Mouse (Mus musculus) lung, embryonic 15.5 days (tissue): ENCODE measurements at regions not wholly inside any gene's neighbourhood (a gene's known extent, or its start where the extent isn't known, plus 50 kb on each side); places are given as distances from the start of the nearest gene placed in this dataset.

Experiments
- ATAC-seq: fragments of 200-750 bp; cut with Nextera tagmentation; 2 replicates; pipeline ENCODE4 v1.8.0; 2017; ENCODE audit warnings: moderate number of reproducible peaks, borderline replicate concordance; ENCODE audit not compliant: low FRiP score, low TSS enrichment; ENCODE audit errors: extremely low read depth
- H3K27ac ChIP-seq: fragments of 300-500 bp; sonication (generic); 2 replicates; pipeline ENCODE4 v1.5.1; 2015; ENCODE audit warnings: moderate library complexity, mild to moderate bottlenecking, inconsistent platforms
- H3K27me3 ChIP-seq: fragments of 300-500 bp; sonication (generic); 2 replicates; pipeline ENCODE4 v1.6.1; 2015; ENCODE audit warnings: inconsistent platforms
- H3K36me3 ChIP-seq: fragments of 300-500 bp; sonication (generic); 2 replicates; pipeline ENCODE4 v1.6.1; 2015; ENCODE audit warnings: inconsistent platforms
- H3K4me1 ChIP-seq: fragments of 300-500 bp; sonication (generic); 2 replicates; pipeline ENCODE4 v1.6.1; 2015; ENCODE audit warnings: inconsistent platforms
- H3K4me2 ChIP-seq: fragments of 300-500 bp; sonication (generic); 2 replicates; pipeline ENCODE4 v1.6.1; 2015; ENCODE audit warnings: inconsistent platforms, mild to moderate bottlenecking, moderate library complexity
- H3K4me3 ChIP-seq: fragments of 300-500 bp; sonication (generic); 2 replicates; pipeline ENCODE4 v1.5.1; 2015; ENCODE audit warnings: mild to moderate bottlenecking, inconsistent platforms
- H3K9ac ChIP-seq: fragments of 300-500 bp; sonication (generic); 2 replicates; pipeline ENCODE4 v1.6.1; 2015; ENCODE audit warnings: inconsistent platforms
- H3K9me3 ChIP-seq: fragments of 300-500 bp; sonication (generic); 2 replicates; pipeline ENCODE4 v1.6.1; 2016; ENCODE audit warnings: inconsistent platforms
- WGBS: fragments of 180-500 bp; shearing (Covaris S2); methylation state at CpG from one replicate; pipeline ENCODE4 v1.1.7; 2015; 5-methylcytosine and 5-hydroxymethylcytosine counted together

- Histone ChIP-seq H3K4me3 (no peak overlapping the region), H3K4me2 (no peak overlapping the region), H3K27ac (no peak overlapping the region), H3K9ac (no peak overlapping the region), H3K4me1 (no peaks in the 10 kb centered on the region), H3K36me3 (no peaks in the 10 kb centered on the region), H3K27me3 (no peaks in the 10 kb centered on the region), H3K9me3 (no peaks in the 10 kb centered on the region)
- 34% methylated on average over 3 of the region's 3 CpGs for WGBS
- ATAC-seq = no peak; the same call in 1 of the 2 replicates
These were observed 273.2 kb downstream of the Olfm4 start for GRCm38 (mm10) chr14:80257086-80257485.

GRCm38 (mm10) chr14:80263173-80263572 lies 279.3 kb downstream of the Olfm4 start:
- no peak overlapping the region for H3K9ac ChIP-seq
- H3K4me1 ChIP-seq = no peaks in the 10 kb centered on the region
- H3K4me2 ChIP-seq = no peak overlapping the region
- no peak overlapping the region for H3K27ac ChIP-seq
- 67% methylated on average over 8 of the region's 8 CpGs for WGBS
- H3K27me3 ChIP-seq = no peaks in the 10 kb centered on the region
- no peaks in the 10 kb centered on the region for H3K36me3 ChIP-seq
- ATAC-seq = no peak
- H3K9me3 ChIP-seq = no peaks in the 10 kb centered on the region
- no peak overlapping the region for H3K4me3 ChIP-seq

DNA sequence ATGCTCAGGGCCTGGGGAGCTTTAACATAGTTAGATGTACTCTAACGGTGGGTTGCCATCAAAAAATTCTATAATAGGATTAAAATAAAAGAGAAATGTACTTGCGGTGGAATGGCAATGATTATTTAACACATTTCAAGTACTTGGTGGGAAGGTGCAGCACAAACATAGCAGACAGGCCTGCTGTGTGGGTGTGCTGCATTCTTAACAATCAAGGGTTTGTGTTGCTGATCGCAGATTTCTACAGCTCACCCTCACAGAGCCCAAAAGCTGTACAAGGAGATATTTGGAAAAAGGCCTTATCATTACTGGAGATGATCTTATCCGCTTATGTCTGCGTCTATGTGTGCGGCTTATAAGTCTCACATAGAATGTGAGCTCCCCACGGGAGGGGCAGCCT lies 281.2 kb downstream of the Olfm4 start:
- no peak overlapping the region for H3K4me2 ChIP-seq
- no peak overlapping the region for H3K27ac ChIP-seq
- no peaks in the 10 kb centered on the region for H3K4me1 ChIP-seq
- H3K4me3 ChIP-seq = no peak overlapping the region
- no peak for ATAC-seq
- H3K9ac ChIP-seq = no peak overlapping the region
- no peaks in the 10 kb centered on the region for H3K36me3 ChIP-seq
- no peaks in the 10 kb centered on the region for H3K27me3 ChIP-seq
- no peaks in the 10 kb centered on the region for H3K9me3 ChIP-seq
- 75% methylated on average over 7 of the region's 7 CpGs for WGBS

GRCm38 (mm10) chr14:80269179-80269951 lies 285.5 kb downstream of the Olfm4 start:
- no peak for ATAC-seq

DNA sequence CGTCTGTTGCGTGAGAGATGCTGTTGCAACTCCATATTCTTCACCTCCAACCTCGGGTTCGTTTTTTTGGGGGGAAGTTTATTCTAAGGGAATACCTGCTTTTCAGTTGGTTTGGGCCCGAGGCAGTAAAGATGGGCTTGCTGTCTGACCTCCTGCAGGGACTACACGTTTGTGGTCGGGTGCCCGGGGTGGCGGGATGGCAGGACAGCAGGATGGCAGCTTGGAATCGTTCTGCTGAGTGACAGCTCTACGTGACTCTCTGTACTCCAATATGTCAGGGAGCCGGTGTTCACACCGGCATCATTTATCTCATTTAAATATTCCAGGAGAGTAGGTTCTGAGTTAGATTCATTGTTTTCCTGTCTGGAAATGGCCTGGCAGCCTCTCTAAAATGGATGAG lies 286.2 kb downstream of the Olfm4 start:
- Histone ChIP-seq H3K4me1 (no peaks in the 10 kb centered on the region), H3K4me2 (no peak overlapping the region), H3K9me3 (no peaks in the 10 kb centered on the region), H3K36me3 (no peaks in the 10 kb centered on the region), H3K27me3 (no peaks in the 10 kb centered on the region), H3K9ac (no peak overlapping the region), H3K27ac (no peak overlapping the region), H3K4me3 (no peak overlapping the region)
- ATAC-seq = no peak
- WGBS = 61% methylated on average over 13 of the region's 13 CpGs

More at GRCm38 (mm10) chr14:80269179-80269951, 285.5 kb downstream of the Olfm4 start:
- Histone ChIP-seq H3K4me3 (no peak overlapping the region), H3K9me3 (no peaks in the 10 kb centered on the region), H3K4me2 (no peak overlapping the region), H3K4me1 (no peaks in the 10 kb centered on the region), H3K36me3 (no peaks in the 10 kb centered on the region), H3K9ac (no peak overlapping the region), H3K27me3 (no peaks in the 10 kb centered on the region), H3K27ac (no peak overlapping the region)
- WGBS = 26% methylated on average over 7 of the region's 7 CpGs

DNA sequence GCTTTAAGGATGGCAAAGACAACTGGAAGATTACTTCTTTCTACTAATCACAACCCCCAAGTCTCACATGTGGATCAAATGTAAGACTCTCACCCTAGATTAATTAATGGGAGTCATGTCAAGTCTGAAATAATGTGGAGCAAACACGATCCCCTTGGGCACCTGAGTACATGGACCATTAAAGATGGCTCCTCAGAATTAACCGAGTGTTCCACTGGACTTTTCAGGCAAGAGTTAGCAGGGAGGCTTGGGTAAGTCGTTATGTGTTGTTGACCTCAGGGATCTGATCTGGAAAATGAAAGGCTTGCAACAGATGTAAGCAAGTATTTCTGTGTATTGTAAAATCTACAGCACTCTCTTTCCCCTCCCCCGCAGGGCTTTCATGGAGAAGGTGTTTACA lies 296.3 kb downstream of the Olfm4 start:
- no peaks in the 10 kb centered on the region for H3K36me3 ChIP-seq
- no peaks in the 10 kb centered on the region for H3K4me1 ChIP-seq
- no peaks in the 10 kb centered on the region for H3K9me3 ChIP-seq
- no peak overlapping the region for H3K27ac ChIP-seq
- H3K9ac ChIP-seq = no peak overlapping the region
- no peak for ATAC-seq
- no peak overlapping the region for H3K4me3 ChIP-seq
- no peaks in the 10 kb centered on the region for H3K27me3 ChIP-seq
- H3K4me2 ChIP-seq = no peak overlapping the region
- 66% methylated on average over 4 of the region's 4 CpGs for WGBS

DNA sequence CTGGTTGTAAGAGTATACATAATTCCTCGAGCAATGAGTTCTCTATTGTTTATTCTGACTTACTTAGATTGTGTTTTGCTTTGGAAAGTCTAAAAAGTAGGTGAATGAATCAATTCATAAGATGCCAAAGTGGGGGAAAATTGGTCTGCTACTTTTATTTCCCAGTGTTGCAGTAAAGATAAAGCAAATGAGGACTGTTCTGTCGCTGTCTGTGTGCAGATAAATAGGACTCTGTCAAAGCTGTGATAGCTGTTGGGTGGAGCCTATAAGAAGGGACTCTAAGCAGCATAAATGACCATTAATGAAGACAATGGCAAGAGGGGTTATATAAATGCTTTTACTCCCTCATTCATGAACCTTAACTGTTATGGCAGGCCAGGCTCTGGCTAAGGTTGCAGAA lies 299.8 kb downstream of the Olfm4 start:
- Histone ChIP-seq H3K4me1 (no peaks in the 10 kb centered on the region), H3K4me3 (no peak overlapping the region), H3K4me2 (no peak overlapping the region), H3K27me3 (no peaks in the 10 kb centered on the region), H3K27ac (no peak overlapping the region), H3K9ac (no peak overlapping the region), H3K36me3 (no peaks in the 10 kb centered on the region), H3K9me3 (no peaks in the 10 kb centered on the region)
- no peak for ATAC-seq
- 43% methylated on average over 2 of the region's 2 CpGs for WGBS

- Histone ChIP-seq H3K27me3 (no peaks in the 10 kb centered on the region), H3K9ac (no peak overlapping the region), H3K4me2 (no peak overlapping the region), H3K36me3 (no peaks in the 10 kb centered on the region), H3K4me3 (no peak overlapping the region), H3K9me3 (no peaks in the 10 kb centered on the region), H3K4me1 (no peaks in the 10 kb centered on the region), H3K27ac (no peak overlapping the region)
- WGBS = 70% methylated on average over 4 of the region's 4 CpGs
- no peak for ATAC-seq
These were observed 307.5 kb downstream of the Olfm4 start for GRCm38 (mm10) chr14:80291360-80291759.

- no peaks in the 10 kb centered on the region for H3K27me3 ChIP-seq
- no peaks in the 10 kb centered on the region for H3K4me1 ChIP-seq
- no peak for ATAC-seq
- H3K9ac ChIP-seq = no peak overlapping the region
- H3K9me3 ChIP-seq = no peaks in the 10 kb centered on the region
- no peak overlapping the region for H3K4me2 ChIP-seq
- H3K36me3 ChIP-seq = no peaks in the 10 kb centered on the region
- H3K4me3 ChIP-seq = no peak overlapping the region
- H3K27ac ChIP-seq = no peak overlapping the region
- 86% methylated on average over 4 of the region's 4 CpGs for WGBS
These were observed 309.5 kb downstream of the Olfm4 start for GRCm38 (mm10) chr14:80293378-80293777.

DNA sequence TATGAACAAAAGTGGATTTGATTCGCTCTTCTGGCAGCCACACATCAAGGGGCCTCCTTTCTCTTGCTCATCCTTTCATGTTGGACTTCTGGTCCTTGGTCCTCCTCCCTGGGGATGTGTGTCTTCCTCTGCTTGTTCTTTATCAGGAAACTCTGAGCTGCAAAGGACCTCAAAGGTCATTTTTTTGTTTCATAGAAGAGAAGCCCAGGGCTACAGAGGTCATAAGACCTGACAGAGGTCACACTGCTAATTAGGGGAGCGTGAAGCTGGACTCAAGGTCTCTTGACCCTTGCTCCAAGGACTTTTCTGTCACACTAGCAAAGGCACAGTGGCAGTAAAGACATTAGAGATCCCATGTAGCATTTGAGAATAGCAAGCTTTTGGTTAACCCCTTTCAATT lies 345.8 kb downstream of the Olfm4 start:
- WGBS = 41% methylated on average over 2 of the region's 2 CpGs
- no peaks in the 10 kb centered on the region for H3K9me3 ChIP-seq
- H3K4me3 ChIP-seq = no peak overlapping the region
- H3K36me3 ChIP-seq = no peaks in the 10 kb centered on the region
- no peaks in the 10 kb centered on the region for H3K4me1 ChIP-seq
- H3K27me3 ChIP-seq = no peaks in the 10 kb centered on the region
- H3K27ac ChIP-seq = no peak overlapping the region
- H3K4me2 ChIP-seq = no peak overlapping the region
- no peak overlapping the region for H3K9ac ChIP-seq
- ATAC-seq = no peak

- Histone ChIP-seq H3K9ac (no peak overlapping the region), H3K36me3 (no peaks in the 10 kb centered on the region), H3K4me3 (no peak overlapping the region), H3K9me3 (no peaks in the 10 kb centered on the region), H3K27me3 (no peaks in the 10 kb centered on the region), H3K4me2 (no peak overlapping the region), H3K27ac (no peak overlapping the region), H3K4me1 (no peaks in the 10 kb centered on the region)
- no peak for ATAC-seq
These were observed 378.2 kb downstream of the Olfm4 start for GRCm38 (mm10) chr14:80362024-80362622.

DNA sequence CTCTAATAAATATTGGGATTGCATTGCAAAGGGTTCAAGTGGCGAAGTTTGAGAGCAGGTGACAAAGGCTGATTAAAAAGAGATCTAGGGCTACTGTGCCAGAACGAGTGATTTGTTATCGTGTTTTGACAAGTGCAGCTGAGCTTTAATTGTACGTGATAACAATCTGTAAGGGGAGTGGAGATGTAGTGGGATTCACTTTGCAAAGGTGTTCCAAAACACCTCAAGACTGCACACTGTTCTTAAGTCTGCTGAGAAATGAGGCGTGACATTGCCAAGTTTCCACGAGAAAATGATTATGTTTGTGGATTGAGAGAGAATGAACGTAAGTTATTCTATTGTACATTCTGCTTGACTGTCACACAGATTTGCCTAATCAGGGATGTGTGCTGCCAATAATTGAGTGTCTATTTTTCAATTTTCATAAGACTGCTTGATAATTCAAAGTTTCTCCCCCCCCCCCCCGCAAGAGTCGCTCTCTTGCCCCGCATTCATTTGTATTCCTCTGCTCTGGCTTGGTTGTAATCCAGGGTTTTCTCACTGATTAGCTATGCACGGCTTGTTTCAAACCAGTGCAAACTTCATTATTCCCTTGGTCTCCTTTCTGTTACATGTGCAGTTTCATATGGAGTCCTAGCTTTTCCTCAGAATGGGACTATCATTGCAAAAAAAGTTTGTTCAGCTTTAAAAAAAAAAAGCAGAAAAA lies 385.7 kb downstream of the Olfm4 start:
- no peaks in the 10 kb centered on the region for H3K27me3 ChIP-seq
- no peak overlapping the region for H3K27ac ChIP-seq
- no peak for ATAC-seq
- no peak overlapping the region for H3K4me3 ChIP-seq
- H3K9ac ChIP-seq = no peak overlapping the region
- H3K4me1 ChIP-seq = no peaks in the 10 kb centered on the region
- WGBS = 60% methylated on average over 11 of the region's 11 CpGs
- no peaks in the 10 kb centered on the region for H3K9me3 ChIP-seq
- H3K36me3 ChIP-seq = no peaks in the 10 kb centered on the region
- H3K4me2 ChIP-seq = no peak overlapping the region
